Mouse (Mus musculus) left cerebral cortex, postnatal 36 days (tissue): ENCODE results near the gene Narfl. TPM values are rescaled to one million over a fixed set of nuclear protein-coding genes. Genes with fewer than 3 reads are reported as not detected.
"Not testable (repeated sequence)": the region's sequence is repeated elsewhere in the genome, so short reads cannot be mapped to it uniquely, and the experiment has no call there.

Experiments
- DNase-seq, 2 experiments: peaks; one replicate each; pipeline ENCODE4 v3.0.0; 2021 to 2022; ENCODE audit warnings: low spot score in 2 of 2, mixed read lengths in 1 of 2
- intact Hi-C: fragments of 180-260 bp; cut with DNase I; formaldehyde crosslinking; loops from one replicate; pipeline ENCODE4 v1.15.1; 2025
- total RNA-seq, 2 experiments: library from RNA; stranded (reverse); gene quantifications; 2 replicates each; pipeline ENCODE4 v1.2.3; 2021

The Narfl gene
- total RNA-seq = 10 to 100 TPM; 29.5 to 42.9 TPM

DNA sequence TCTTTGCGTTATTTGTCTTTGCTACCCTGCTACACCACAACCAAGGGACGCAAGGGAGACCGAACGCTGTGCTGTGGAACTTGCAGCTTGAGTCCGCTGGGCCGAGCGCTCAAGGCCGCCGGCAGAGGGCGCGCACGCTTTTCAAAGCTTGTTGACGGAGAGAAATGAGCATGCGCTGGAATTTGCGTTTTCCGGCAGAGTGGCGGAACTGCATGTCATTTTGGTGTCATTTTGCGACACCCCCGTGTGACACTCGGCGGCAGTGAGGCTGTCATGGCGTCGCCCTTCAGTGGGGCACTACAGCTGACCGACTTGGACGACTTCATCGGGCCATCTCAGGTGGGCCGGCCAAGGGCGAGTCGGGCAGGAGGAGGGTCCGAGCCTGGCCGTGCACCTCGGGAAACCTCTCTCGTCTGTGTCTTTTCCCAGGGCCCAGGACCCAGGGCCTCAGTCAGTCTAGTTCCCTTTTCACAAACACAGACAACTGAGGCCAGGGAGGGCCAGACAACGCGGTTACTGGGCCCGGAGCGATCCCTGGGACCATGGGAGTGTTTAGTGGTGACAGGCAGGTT is at the start of gene Narfl:
Narfl (plus strand) TSS at position 228 of the 572 bp plus-strand sequence.
- intact Hi-C loops = loop anchor here (1.0 kb wide), 2 partner anchors 24 to 28 kb away; partner anchors contain the start of gene Metrn
- peak; percentile 97 to 98 for DNase-seq

DNA sequence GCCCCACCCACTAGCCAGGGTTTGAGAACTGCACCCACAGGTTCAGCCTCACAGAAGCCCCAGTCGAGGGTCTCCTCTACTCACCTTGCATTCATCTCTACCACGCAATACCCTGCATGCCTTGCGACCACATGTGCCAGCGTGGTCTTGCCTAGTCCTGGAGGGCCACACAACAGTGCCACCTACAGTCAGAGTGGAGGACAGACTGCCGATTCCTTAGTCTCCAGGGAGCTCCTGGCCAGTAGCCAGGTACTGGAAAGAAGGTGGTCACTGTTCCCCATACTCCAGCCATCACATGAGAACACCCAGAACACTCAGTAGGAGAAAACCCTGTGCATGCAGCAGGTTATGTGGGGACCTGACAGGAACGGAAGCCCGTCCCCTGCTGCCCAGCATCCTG is 49.7 kb upstream of the Narfl start:
- no peak for DNase-seq
- intact Hi-C loops = no loop called here

DNA sequence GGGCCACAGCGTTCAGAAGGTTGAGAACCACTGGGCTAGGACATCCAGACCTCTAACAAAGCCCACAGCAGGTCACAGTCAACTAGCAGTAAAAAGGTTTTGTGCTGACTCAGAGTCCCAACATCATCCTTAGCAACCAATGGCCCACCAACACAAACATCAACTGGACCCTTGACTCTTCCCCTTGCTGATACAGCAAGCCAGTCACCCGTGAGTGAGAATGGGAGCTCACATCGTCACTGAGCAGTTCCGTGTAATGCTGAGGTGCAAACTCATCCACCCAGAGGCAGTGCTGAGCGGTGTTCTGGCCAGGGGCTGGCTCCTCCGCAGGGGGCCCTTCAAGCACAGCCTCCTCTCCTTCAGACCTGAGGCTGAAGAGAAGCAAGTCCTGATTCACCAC is 48.3 kb upstream of the Narfl start:
- intact Hi-C loops = no loop called here
- no peak for DNase-seq

DNA sequence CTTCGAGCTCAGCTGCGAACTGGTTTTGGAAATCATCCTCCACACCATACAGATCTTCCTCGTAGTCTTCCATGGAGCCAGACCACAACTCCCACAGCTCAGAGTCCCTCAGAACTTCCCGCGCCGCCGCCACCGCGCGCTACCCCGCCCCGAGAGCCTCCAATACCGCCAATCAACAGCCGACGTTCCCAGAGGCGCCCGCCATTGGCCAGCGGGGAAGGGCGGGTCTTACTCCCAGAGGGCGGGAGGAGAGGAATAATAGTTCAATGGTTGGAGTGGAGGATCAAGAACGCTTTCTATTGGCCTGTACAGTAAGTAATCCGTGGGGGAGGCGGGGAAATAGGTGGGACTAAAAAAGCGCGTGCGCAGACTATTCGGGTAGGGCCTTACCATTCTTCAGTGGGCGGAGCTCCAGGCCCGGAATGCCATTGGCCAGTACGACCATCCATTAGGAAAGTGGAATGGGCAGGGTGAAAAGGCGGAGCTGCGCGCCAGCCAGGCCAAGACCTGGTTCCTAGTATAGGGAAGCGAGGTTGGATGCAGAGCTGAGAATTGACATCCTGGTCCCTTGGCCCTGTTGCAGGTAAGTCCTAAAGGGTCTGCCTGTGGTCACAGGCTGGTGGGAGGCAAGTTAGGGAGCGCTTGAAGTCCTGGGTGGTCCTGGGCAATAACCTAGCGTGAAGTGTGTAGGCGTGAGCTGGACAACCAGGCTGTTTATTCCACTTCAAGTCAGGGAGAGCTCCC is 46.1 kb upstream of the Narfl start, which contains the start of the genes Chtf18 and Rpusd1:
Chtf18 (minus strand) TSS at position 155 of the 744 bp plus-strand sequence.
Rpusd1 (plus strand) TSS at position 406 of the 744 bp plus-strand sequence.
- DNase-seq = peak; percentile 97 to 98
- intact Hi-C loops = no loop called here

DNA sequence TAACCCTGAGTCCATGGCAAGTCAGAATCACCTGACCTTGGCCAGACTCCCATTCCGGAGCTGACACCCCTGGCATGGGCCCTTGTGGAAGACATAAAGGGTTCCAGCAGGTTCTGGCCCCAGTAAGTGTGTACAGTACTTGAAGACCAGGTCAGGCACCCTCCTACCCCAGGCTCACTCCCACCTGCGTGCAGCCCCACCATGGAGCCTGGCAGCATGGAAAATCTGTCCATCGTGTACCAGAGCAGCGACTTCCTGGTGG is 45.6 kb upstream of the Narfl start:
- intact Hi-C loops = no loop called here
- DNase-seq = no peak

DNA sequence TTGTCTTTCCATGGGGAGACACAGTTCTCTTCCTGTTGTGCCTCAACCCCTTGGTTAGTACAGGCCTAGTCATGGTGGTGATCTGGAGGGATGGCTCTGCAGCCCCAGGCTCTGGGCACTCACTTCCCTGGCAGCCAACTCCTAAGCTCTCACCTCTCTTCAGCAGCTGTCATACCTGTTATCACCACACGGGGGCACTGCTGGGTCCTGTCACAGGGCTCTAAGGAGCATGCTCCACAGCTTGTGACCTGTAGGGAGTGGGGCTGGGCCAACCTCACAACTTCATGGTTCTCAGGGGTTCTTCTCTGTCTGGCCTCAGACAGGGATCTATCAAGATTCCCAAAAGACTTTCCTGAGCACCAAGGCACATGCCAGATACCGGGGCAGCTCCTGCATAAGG is 41.5 kb upstream of the Narfl start:
- intact Hi-C loops = no loop called here
- DNase-seq = peak; percentile 75 to 85

DNA sequence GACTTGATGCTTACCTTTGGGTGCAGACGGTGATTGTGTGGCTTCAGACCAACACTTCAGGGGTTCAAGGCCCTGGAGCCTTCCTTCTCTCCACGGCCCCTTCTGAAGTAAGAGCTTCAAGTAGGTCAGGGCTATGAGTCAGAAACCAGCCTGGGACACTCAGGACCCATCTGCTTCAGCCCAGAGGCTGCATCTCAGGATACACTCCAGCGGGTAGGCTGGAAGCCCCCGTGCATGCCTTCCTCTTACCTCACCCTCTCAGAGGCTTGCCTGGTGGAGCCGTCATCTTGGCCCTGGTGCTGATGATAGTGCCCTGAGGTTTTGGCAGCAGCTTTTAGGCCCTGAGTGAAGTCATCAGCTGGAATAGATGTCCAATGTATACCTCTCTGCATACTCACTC is 38.3 kb upstream of the Narfl start:
- no peak for DNase-seq
- intact Hi-C loops = no loop called here

DNA sequence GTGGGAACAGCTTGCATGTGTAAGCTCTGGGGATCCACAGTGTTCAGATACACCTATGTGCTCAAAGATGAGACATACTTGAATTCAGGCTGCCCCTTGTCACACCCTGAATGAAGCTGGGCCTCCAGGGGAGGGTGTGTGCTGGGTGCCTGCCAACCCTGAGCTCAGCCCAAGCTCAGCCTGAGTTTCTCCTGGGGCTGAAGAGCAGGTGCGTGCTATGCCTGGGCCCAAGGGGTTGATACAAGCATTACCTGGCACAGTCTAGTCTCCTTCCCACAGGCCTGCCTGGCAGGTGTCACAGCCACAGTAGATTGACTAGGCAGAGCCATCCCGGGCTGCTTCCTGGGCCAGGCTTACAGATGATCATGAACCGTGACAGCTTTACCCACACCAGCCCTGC is 37.8 kb upstream of the Narfl start, which contains the start of gene Mslnl:
Mslnl (plus strand) TSS at position 298 of the 400 bp plus-strand sequence.
- intact Hi-C loops = no loop called here
- no peak for DNase-seq

DNA sequence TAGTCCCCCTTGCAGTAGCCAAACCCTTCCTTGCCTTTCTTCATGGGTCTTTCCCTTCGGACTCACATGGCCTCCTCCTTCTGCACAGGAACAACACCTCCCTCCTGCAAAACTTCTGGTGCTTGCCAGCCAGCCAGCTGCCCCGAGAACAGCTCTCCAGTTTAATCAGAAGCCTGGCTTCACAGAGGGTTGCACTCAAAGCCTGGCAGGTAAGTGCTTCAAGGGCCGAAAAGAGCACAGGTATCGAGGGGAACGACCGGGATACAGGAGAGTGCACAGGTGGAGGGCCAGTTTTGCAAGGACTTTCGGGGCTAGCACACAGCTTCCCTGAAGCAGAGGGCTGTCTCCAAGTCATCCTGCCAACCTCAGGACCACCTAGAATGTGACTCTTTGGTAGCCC is 34.7 kb upstream of the Narfl start:
- intact Hi-C loops = no loop called here
- no peak for DNase-seq

DNA sequence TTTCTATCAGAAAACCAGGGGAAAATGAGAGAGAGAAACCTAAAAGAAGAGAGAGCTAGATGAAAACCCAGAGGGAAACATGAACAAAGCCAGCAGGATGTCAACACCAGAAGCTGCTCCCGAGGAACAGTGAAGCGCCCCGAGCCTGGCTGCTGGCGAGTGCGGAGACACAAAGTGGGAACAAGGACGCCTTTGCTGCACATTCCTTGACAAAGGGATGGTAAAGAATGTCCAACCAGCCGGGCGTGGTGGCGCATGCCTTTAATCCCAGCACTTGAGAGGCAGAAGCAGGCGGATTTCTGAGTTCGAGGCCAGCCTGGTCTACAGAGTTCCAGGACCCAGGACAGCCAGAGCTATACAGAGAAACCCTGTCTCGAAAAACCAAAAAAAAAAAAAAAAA is 32.1 kb upstream of the Narfl start:
- intact Hi-C loops, DNase-seq: not testable (repeated sequence)

DNA sequence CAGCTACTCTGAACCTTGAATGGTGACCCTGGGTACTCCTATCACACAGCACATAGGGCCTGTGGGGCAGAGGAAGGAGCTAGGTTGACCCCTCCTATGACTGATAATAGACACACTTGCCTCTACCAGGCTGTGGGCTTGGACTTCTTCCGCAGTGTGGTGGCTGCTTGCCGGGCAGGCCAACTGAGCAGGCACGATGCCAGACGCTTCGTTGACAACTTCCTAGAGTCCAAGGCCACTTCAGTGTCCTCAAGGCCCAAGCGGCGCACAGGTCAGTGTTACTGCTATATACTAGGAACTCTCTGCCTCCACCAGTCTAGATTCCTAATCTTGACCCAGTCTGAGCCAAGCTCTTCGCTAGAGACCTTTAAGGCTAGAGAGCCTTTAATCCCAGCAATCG is 29.7 kb upstream of the Narfl start:
- DNase-seq = no peak
- intact Hi-C loops = no loop called here

DNA sequence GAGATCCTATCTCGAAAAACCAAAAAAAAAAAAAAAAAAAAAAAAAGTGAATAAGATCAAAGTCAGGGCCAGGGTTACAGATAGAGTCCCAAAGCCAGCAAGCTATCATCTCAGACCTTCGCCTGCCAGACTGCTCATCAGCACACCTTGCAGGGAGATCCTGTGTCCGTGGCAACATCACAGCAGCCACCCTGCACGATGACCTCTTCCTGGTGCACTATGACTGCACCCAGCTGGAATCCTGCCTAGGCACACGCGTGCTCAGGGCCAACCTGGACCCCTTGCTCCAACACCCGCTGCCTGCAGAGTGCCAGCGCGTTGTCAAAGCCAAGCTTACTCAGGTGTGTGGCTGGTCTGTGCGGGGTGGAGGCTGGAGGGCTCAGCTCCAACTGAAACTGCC is 29.3 kb upstream of the Narfl start:
- no peak for DNase-seq
- intact Hi-C loops = no loop called here

DNA sequence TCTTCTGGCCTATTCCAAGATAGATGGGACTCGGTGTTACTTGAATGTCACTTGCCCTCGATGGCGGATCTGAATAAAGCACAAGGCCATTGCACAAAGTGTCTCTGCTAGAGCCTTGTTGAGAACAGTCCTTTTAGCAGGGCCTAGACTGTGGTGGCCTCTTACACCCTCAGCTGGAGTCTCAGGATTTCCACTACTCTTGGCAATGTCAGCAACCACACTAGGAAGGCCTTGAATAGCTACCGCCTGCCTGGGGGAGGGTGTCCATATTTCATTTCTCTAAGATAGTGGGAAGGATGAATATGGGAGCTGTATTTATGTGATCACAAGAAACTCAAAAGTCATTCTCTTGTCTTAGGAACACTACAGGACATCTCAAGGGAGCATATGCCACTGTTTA is 25.3 kb upstream of the Narfl start:
- DNase-seq = no peak
- intact Hi-C loops = no loop called here

DNA sequence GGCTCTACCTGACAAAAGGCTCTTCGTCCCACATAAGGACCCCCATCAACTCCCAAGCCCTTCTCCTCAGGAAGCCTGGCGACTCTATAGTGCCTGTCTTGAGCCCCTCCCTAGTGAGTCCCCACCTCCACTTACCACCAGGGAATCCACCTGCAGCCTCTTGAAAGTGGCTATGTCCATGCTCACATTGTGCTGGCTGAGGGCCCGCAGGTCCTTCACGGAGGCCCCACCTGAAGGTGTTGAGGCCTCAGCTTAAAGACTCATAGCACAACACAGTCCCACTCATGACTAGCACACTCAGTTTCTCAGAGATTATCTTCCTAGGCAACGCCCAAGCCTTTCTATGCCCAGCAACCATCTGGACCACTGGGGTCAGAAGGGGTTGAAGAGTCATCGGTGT is 24.3 kb upstream of the Narfl start:
- DNase-seq = no peak
- intact Hi-C loops = no loop called here

DNA sequence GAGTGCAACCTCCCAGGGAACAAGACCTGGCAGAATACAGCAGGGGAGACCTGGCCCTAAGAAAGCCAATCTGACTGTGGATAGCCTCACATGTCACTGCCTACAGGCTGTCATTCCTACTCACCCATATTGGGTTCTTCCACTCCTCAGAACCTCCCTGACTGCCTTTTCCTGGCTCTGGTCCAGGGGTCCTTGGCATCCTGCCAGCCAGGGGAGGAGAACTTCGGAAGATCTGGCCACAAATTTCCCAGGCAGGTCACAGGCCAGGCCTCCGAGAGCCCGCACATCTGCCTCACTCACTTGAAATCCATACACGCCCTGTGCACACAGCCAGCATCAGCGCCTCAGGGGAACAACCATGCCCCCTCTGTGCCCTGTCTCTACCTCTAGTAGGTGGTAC is 22.1 kb upstream of the Narfl start:
- no peak for DNase-seq
- intact Hi-C loops = no loop called here

DNA sequence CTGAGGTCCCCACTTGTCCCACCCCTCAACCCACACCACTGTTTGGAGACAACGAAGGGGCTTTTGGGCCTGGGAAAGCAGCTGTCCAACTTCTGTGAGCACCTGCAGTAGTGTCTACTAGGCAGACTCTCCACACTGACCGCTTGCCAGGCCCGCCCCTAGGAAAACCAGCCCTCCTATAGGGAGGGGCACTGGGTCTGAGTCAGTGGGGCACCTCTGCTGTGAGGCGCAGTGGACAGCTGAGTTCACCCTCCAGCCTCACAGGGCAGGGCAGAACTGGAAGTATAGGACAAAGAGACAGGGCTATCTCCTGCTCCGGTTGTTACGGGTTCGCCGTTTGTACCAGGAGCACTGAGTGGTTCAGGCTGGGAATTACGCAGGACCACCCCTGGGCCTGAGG is 19.3 kb upstream of the Narfl start, which contains the start of gene Msln:
Msln (minus strand) TSS at position 138 of the 400 bp plus-strand sequence.
- no peak for DNase-seq
- intact Hi-C loops = no loop called here

DNA sequence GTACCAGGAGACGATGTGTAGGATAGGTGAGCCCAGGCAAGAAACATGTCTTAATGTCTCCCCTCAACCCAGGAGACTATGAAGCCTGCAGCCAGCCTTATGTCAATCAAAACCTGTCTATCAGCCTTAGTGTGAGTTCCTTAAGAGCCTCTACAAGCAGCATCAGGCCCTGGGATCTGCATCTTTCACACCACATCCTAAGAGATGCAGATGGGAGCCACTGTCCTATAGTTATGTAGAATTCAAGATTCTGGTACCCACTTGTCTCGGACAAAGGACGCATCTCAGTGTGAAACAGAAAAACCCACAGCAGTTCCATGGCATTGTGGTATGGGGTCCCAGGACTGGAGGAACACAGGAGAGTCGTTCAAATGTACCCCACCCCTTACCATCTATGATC is 18.5 kb upstream of the Narfl start:
- no peak for DNase-seq
- intact Hi-C loops = no loop called here

DNA sequence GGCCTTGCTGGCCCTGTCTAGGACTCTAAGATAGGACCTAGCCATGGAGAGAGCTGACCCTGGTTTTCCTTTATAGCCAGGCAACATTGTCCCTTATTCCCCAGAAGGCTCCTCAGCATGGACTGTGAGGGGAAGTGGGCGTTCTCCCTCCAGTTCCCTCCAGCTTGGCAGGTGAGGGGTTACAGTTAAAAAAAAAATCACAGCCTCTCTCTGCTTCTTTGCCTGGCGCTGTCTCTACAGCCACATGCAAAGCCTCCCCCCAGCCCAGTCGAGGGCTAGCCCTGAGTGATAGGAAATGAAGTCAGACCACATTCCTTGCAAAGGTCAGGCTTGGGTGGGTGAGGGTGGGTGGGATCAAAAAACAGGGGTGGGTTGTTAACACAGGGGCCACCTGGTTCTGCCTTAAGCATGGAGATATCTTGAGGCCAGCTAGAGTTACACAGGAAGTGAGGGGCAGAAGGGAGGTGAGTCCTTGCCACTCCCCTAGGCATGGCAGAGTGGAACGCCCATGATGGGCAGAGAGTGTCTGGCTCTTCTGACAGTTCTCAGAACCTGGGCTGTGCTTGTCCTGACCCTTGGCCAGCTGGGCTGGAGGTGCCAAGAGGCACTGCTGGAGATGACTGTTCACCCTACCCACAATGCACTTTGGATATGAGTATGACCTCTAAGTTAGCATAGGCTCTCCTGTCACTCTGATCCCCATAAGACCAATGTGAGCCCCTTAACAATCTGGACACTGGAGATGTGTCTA is 17.8 kb upstream of the Narfl start:
- intact Hi-C loops = no loop called here
- DNase-seq = no peak

DNA sequence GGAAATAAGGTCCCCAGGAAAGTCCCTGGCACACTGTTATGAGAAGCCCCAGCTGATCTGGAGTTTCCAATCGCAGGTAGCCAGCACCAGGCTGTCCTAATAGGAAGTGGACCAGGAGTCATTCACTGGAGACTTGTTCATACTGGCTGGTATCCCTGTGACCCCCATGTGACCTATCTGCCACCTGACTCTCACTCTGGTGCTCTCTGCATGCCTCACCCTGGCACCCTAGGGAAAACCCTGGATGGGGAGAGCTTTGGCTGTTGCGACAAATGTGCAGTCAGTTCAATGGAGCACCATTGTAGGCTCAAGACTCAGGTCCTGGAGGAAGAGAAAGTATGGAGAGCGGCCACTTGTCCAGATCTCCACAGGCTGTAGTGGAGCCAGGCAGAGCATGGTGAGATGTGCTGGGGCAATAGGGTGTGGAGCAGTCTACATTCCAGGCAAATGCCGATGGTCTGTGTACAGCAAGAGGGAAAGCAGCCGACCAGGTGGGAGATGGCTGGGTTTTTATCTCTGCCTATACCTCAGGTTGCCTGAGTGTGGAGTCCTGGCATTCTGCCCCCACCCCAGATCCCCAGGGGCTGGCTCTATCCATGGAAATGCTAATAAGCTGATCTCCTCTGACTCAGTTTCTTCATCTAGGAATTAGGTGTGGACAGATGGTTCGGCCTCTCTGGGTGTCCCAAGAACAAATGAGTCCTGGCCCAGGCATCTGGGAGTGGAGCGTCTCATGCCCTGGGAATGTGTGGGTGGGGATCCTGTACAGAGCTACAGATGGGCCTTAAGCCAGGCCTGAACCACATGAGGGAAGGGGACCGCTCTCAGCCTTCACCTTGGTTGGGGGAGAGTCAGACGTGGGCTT is 17.0 kb upstream of the Narfl start:
- intact Hi-C loops = no loop called here
- no peak for DNase-seq

DNA sequence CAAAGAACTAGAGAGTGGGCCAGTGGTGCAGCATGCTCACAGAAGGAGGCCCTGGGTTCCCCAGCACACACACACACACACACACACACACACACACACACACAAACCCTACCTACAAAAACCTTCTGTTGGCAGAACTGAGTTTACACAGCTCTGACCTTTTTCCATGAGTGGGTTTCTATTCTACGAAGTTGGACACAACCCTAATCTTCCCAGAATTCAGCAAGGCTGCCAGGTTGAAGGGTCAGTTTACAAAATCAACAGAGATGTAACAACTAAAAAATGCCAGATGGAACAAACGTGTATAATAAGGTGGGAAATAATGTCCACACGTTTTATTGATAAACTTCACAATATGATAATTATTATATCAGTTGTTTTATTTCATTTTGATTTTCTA is 15.9 kb upstream of the Narfl start:
- intact Hi-C loops = no loop called here
- no peak for DNase-seq
